Mouse (Mus musculus) fat pad, adult 2 months (tissue): ENCODE results near the gene Pmm2.

Experiments used
- DNase-seq: peaks from one replicate; pipeline ENCODE4 v3.0.0-alpha.2; 2011; ENCODE audit warnings: low read depth, low spot score; ENCODE audit errors: extremely low read depth

The Pmm2 gene

GRCm38 (mm10) chr16:8678035-8678434, 40.6 kb downstream of the Pmm2 start:
- DNase-seq: no peak

DNA sequence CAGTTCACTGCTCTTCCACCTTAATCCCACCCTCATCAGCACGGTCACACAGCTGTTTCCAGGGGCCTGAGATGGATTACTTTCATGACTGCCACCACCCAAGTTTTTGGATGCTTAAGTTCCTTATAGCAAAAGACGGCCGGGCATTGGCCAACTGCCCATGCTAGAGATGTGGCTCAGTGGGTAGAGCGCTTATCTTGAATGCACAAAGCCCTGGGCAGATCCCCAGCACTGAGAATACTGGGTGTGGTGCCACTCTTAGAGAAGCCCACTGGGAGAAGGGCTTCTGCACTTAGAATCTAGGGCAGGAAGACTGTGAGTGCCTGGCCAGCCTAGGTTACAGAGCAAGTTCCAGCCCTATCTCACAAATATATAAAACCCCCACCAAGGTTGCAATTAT, 41.2 kb downstream of the Pmm2 start:
- DNase-seq: no peak

- DNase-seq: peak; percentile 63
Measured at GRCm38 (mm10) chr16:8679780-8680179, 42.3 kb downstream of the Pmm2 start.

DNA sequence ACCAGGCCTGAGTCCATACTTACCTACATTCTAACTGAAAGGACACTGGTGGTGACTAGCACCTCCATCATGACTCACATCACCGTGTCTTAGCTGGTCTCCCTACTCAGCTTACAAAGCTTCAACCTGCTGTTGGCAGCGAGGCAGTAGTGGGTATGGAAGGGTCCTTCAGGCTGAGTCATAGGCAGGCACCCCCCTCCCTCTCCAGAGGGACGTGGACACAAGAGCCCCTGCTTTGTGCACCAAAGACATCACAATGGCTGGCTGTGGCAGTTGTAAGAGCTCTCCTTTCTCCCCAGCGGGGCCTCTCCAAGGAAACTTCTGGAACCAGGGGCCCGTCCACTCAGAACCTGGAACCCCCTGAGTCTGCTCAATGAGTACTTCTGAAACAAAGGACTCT, 43.0 kb downstream of the Pmm2 start, which contains the start of gene Gm5767:
TSS of gene Gm5767 (plus strand) at position 301 of the 400 bp plus-strand sequence.
- no peak for DNase-seq

DNA sequence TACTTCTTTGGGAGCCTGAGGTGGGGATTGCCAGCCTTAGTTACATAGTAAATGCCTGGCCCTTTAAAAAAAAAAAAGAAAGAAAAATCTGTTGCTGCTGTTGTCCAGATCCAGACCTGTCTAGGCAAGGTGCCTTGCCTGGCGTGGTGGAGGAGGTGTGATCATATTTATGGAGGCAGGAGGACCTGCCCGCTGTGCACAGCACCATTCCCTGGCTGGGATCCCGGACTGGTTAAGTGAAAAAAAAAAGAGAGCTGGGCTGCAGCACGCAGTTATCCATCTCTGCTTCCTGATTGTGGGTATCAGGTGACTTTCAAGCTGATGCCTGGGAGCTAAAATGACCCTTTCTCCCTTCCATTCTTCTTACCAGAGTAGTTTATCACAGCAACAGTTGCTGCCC, 47.6 kb downstream of the Pmm2 start:
- DNase-seq: peak; percentile 55

- DNase-seq: no peak
Measured at GRCm38 (mm10) chr16:8686121-8686870, 48.8 kb downstream of the Pmm2 start.

DNA sequence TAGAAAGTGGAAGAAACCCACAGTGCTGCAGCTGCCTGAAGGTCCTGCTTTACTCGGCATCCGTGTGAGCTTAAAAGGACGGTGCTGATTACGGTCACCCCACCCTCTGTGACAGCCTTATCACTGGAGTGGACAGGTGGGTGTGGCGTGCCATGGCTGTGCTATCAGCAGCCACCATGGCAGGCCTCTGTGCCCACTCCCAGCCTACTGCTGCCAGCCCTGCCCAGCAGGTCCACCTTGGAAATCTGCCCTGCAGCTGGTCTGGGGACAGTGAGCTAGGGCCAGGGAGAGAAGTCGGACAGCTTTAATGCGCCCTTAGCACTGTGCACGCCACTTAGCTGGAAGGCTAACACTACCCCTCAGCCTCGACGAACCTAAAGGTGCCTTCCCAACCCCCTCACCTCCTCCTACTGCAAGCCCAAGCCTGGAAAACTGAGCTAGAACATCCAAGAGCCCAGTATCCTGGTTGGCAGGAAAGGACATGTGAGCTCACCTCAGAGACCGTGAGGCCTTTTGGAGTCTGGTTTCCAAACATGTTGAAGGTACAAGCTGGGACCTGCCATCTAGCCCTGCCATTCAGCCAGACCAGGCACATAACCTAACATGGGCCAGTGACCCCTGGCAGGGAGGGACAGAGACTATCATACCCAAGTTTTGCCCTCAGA, 49.5 kb downstream of the Pmm2 start:
- peak; percentile 57 for DNase-seq

DNA sequence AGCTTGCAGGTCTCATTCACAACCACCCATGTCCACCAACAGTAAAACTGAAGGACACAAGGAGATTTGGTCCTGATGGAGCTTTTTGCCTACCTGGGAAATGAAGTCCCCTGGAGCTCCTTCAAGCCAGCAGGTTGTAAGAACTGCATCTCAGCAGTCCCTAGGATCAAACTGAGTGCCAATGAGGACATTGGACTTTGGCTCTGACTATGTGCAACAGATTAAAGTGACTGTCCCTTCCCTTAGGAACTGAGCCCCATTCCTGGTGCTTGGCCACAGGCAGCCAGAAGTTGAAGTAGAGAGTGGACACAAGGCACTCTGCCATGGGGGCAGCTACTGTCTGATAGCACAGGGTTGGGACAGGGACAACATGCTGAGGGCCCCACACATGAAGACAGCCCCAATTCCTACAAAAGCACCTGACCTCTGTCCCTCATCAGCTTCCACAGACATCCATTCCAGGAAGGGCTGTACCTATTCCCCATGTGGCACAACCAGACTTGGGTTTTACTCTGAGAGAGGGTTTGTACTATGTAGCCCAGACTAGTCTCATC, 50.2 kb downstream of the Pmm2 start:
- DNase-seq: no peak

DNA sequence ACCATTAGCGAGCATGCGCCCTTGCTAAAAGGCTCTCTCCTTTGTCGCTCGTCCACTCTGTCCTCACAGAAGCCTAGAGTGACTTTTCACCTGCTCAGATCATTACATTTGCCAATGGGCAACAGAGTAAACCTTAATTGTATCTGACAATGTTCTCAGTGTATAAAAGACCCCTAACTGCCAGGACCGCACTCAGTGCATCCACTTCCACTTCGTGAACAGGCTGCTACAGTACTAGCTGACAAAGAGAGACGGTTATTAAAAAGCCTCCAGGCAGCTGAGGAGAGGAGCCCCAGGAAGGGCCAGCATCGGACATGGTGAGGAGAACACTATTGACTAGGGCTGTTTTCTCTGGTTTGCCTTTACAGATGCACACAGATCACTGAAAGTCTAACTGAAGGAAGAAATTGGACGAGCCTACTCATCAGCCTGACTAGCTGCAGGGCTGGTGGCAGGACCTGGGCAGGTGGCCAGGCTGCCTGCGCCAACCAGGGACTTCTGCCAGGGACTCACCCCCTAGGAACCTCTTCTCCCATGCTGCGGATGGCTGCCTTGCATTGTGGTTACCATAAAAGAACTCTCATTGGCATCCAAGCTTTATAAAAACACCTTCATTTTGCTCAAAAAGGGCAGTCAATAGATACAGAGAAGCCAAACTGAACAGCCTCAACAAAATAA, 52.6 kb downstream of the Pmm2 start:
- no peak for DNase-seq

- no peak for DNase-seq
Measured at GRCm38 (mm10) chr16:8691206-8691605, 53.7 kb downstream of the Pmm2 start.

DNA sequence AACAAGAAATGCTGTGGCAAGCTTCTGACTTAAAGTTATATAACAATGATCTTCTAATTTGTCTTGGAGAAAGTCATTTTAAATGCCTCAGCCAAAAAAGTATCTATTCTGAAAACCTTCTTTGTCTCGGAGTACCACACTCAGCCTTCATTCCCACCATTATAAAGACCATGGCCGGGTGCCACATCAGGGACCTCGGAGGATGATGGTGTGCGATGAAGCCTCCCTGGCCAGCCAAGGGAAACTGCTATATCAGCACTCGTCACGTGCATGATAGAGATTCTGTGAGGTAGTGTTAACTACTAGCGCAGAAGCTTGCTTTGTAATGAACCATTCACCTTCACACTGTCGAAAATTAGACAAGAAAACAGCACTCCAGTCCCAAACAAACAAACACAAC, 62.1 kb downstream of the Pmm2 start:
- DNase-seq: no peak

- no peak for DNase-seq
Measured at GRCm38 (mm10) chr16:8700586-8700985, 63.1 kb downstream of the Pmm2 start.

DNA sequence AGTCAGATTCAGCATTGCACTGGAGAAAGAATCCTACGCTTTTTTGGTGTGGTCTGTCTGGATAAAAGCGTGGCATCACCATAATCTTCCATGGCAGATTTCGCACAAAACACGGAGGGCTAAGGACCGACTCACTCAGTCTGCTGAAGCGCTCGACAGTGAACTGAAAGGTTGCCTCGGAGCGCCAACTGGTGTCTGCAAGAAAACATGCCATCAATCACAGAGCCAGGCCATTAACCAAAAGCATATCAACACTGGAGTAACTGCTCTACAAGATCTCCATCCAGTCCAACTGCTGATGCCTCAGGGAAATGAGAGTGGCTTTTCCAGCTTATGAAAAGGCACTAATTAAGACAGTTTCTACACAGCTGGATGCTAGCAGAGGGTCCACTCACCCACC, 74.5 kb downstream of the Pmm2 start:
- no peak for DNase-seq
